Mouse (Mus musculus) ES-E14 (cell line): ENCODE measurements around the gene Zer1.

Experiments used
- CHD2 ChIP-seq: IDR thresholded peaks from 2 replicates; pipeline ENCODE4 v1.6.1; 2014; ENCODE audit warnings: mild to moderate bottlenecking, low read depth, low read length, inconsistent platforms
- HCFC1 ChIP-seq: IDR thresholded peaks from 2 replicates; pipeline ENCODE4 v1.6.1; 2012; ENCODE audit warnings: low read length, inconsistent platforms, borderline replicate concordance; ENCODE audit not compliant: insufficient read depth
- ZC3H11A ChIP-seq: IDR thresholded peaks from 2 replicates; pipeline ENCODE4 v1.6.1; 2012; ENCODE audit warnings: low read depth, mild to moderate bottlenecking, inconsistent platforms, low read length, borderline replicate concordance
- ZNF384 ChIP-seq: IDR thresholded peaks from 2 replicates; pipeline ENCODE4 v1.6.1; 2012; ENCODE audit warnings: low read depth, low read length, inconsistent platforms

- TF ChIP-seq CHD2 (no peak), ZNF384 (no peak), ZC3H11A (no peak), HCFC1 (no peak)
Measured at GRCm38 (mm10) chr2:30095882-30096527, 28.4 kb downstream of the Zer1 start.
